Mouse (Mus musculus) left cerebral cortex, adult 9 months (tissue): ENCODE measurements at regions not wholly inside any gene's neighbourhood (a gene's known extent, or its start where the extent isn't known, plus 50 kb on each side); places are given as distances from the start of the nearest gene placed in this dataset.
"Not testable (repeated sequence)": the region's sequence is repeated elsewhere in the genome, so short reads cannot be mapped to it uniquely, and the experiment has no call there.

Experiments
- DNase-seq, 2 experiments: peaks; one replicate each; pipeline ENCODE4 v3.0.0; 2022; ENCODE audit warnings: low spot score in 2 of 2

GRCm38 (mm10) chr6:6388835-6389440 is 172.0 kb upstream of the Slc25a13 start:
- DNase-seq: no peak

- no peak for DNase-seq
Observed at GRCm38 (mm10) chr6:6387571-6387970, 170.6 kb upstream of the Slc25a13 start.

GRCm38 (mm10) chr6:6384971-6385370 is 168.0 kb upstream of the Slc25a13 start:
- DNase-seq: no peak

GRCm38 (mm10) chr6:6384441-6384840 is 167.5 kb upstream of the Slc25a13 start:
- no peak for DNase-seq

- DNase-seq: no peak
Observed at GRCm38 (mm10) chr6:6372421-6372820, 155.4 kb upstream of the Slc25a13 start.

- DNase-seq: no peak
Observed at GRCm38 (mm10) chr6:6371444-6372093, 154.6 kb upstream of the Slc25a13 start.

GRCm38 (mm10) chr6:6364037-6364436 is 147.1 kb upstream of the Slc25a13 start:
- no peak for DNase-seq

GRCm38 (mm10) chr6:6362678-6363354 is 145.8 kb upstream of the Slc25a13 start:
- no peak for DNase-seq

- DNase-seq: not testable (repeated sequence)
Observed at GRCm38 (mm10) chr6:6361181-6361580, 144.2 kb upstream of the Slc25a13 start.

GRCm38 (mm10) chr6:6357477-6357876 is 140.5 kb upstream of the Slc25a13 start:
- DNase-seq: no peak

- DNase-seq: no peak
Observed at GRCm38 (mm10) chr6:6356967-6357366, 140.0 kb upstream of the Slc25a13 start.

GRCm38 (mm10) chr6:6335251-6335650 is 118.3 kb upstream of the Slc25a13 start:
- DNase-seq: no peak

- DNase-seq: no peak
Observed at GRCm38 (mm10) chr6:6330271-6330670, 113.3 kb upstream of the Slc25a13 start.

- no peak for DNase-seq
Observed at GRCm38 (mm10) chr6:6325516-6325915, 108.5 kb upstream of the Slc25a13 start.

- DNase-seq: no peak
Observed at GRCm38 (mm10) chr6:6316725-6317124, 99.8 kb upstream of the Slc25a13 start.

- no peak for DNase-seq
Observed at GRCm38 (mm10) chr6:6313171-6313570, 96.2 kb upstream of the Slc25a13 start.

- no peak for DNase-seq
Observed at GRCm38 (mm10) chr6:6310213-6310612, 93.2 kb upstream of the Slc25a13 start.

GRCm38 (mm10) chr6:6307618-6308017 is 90.6 kb upstream of the Slc25a13 start:
- DNase-seq: no peak

- no peak for DNase-seq
Observed at GRCm38 (mm10) chr6:6303767-6304166, 86.8 kb upstream of the Slc25a13 start.

- no peak for DNase-seq
Observed at GRCm38 (mm10) chr6:6301001-6301510, 84.1 kb upstream of the Slc25a13 start.

GRCm38 (mm10) chr6:6298867-6299852 is 82.2 kb upstream of the Slc25a13 start:
- DNase-seq: no peak

GRCm38 (mm10) chr6:6295551-6295950 is 78.6 kb upstream of the Slc25a13 start:
- DNase-seq: not testable (repeated sequence)
